Mouse (Mus musculus) limb, embryonic 11.5 days (tissue): ENCODE measurements around the gene Slc7a6. TPM values are rescaled to one million over a fixed set of nuclear protein-coding genes. Genes with fewer than 3 reads are reported as not detected.
A peak's percentile ranks its signal among the peaks of the same experiment; 100 is the strongest.

Experiments
- ATAC-seq: fragments of 200-750 bp; cut with Nextera tagmentation; 2 replicates; pipeline ENCODE4 v1.8.0; 2017; ENCODE audit warnings: low read depth; ENCODE audit not compliant: insufficient number of reproducible peaks, low FRiP score, low TSS enrichment
- DNase-seq: peaks from one replicate; pipeline ENCODE4 v3.0.0-alpha.2; 2015; ENCODE audit warnings: low spot score
- H3K27ac ChIP-seq: fragments of 300-500 bp; sonication (generic); replicated peaks from 2 replicates; pipeline ENCODE4 v1.5.1; 2014; ENCODE audit warnings: low read depth, mild to moderate bottlenecking, low read length
- H3K27me3 ChIP-seq: fragments of 300-500 bp; sonication (generic); 2 replicates; pipeline ENCODE4 v1.6.1; 2014; ENCODE audit warnings: mild to moderate bottlenecking, low read length, mixed read lengths; ENCODE audit not compliant: control insufficient read depth, insufficient read depth
- H3K36me3 ChIP-seq: fragments of 300-500 bp; sonication (generic); 2 replicates; pipeline ENCODE4 v1.6.1; 2014; ENCODE audit warnings: mild to moderate bottlenecking, low read length, moderate library complexity, mixed read lengths; ENCODE audit not compliant: control insufficient read depth, insufficient read depth
- H3K4me1 ChIP-seq: fragments of 300-500 bp; sonication (generic); 2 replicates; pipeline ENCODE4 v1.6.1; 2014; ENCODE audit warnings: low read length, mixed read lengths; ENCODE audit not compliant: control insufficient read depth, insufficient read depth
- H3K4me2 ChIP-seq: fragments of 300-500 bp; sonication (generic); 2 replicates; pipeline ENCODE4 v1.6.1; 2014; ENCODE audit warnings: low read depth, mild to moderate bottlenecking, moderate library complexity; ENCODE audit not compliant: severe bottlenecking
- H3K4me3 ChIP-seq: fragments of 300-500 bp; sonication (generic); 2 replicates; pipeline ENCODE4 v1.5.1; 2014; ENCODE audit warnings: low read depth, low read length
- H3K9ac ChIP-seq: fragments of 300-500 bp; sonication (generic); 2 replicates; pipeline ENCODE4 v1.6.1; 2014; ENCODE audit warnings: mild to moderate bottlenecking, low read length
- H3K9me3 ChIP-seq: fragments of 300-500 bp; sonication (generic); 2 replicates; pipeline ENCODE4 v1.6.1; 2016; ENCODE audit warnings: low read length; ENCODE audit not compliant: control insufficient read depth
- WGBS: fragments of 180-500 bp; shearing (Covaris S2); extraction: QIAGEN DNeasy Blood & Tissue Kit; methylation state at CpG from one replicate; pipeline ENCODE4 v1.1.7; 2014; 5-methylcytosine and 5-hydroxymethylcytosine counted together
- polyA plus RNA-seq: library from polyadenylated mRNA; unstranded; fragments of >200 nt; fragmentation: Nextera tagmentation; extraction: Ambion mirVana; gene quantifications from 2 replicates; pipeline ENCODE4 v1.2.1, GENCODE M21; 2014

Slc7a6 gene
- polyA plus RNA-seq, 1 experiment from 2014 or later: 107 TPM

DNA sequence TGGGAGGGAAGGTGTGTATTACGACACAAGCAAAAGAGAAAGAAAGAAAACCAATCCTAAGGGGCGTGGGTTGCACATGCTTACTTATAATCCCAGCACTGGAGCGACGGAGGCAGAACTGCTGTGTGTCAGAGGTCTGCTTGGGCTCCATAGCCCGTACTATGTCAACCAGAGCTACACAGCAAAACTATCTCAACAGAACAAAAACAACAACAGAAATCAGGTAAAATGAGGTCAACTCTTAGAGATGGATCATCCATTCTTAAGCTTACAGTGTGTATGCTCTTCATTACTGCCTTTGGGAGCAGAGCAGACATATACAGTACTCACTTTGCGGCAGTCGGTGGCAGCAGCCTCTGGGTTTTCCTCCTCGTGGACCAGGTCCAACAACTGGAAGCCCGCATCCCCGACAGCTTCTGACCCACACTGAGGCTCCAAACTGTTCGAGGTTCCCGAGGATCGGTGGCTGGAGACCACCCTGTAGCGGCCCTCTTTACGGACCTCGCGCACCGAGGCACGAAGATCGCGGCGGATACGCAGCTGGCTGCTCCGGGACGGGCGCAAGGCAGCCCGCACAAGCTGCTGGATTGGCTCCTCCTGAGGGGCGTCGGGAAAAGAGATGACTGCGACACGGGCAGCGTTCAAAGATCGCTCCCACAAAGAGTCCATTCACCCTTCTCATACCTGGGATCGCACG lies 41.5 kb downstream of the Slc7a6 start:
- H3K4me2 ChIP-seq: peak overlapping the region; percentile 76
- peak; percentile 67 for ATAC-seq
- peak overlapping the region; percentile 81 for H3K27ac ChIP-seq
- H3K36me3 ChIP-seq: peaks cover 13% of the 10 kb centered on the region
- WGBS: 2% methylated on average over 35 of the region's 35 CpGs
- H3K4me1 ChIP-seq: peaks cover 10% of the 10 kb centered on the region; the same call in 1 of the 2 replicates
- H3K4me3 ChIP-seq: peak overlapping the region; percentile 89
- peak; percentile 35 for DNase-seq
- H3K9me3 ChIP-seq: no peaks in the 10 kb centered on the region
- H3K9ac ChIP-seq: peak overlapping the region; percentile 91
- no peaks in the 10 kb centered on the region for H3K27me3 ChIP-seq

DNA sequence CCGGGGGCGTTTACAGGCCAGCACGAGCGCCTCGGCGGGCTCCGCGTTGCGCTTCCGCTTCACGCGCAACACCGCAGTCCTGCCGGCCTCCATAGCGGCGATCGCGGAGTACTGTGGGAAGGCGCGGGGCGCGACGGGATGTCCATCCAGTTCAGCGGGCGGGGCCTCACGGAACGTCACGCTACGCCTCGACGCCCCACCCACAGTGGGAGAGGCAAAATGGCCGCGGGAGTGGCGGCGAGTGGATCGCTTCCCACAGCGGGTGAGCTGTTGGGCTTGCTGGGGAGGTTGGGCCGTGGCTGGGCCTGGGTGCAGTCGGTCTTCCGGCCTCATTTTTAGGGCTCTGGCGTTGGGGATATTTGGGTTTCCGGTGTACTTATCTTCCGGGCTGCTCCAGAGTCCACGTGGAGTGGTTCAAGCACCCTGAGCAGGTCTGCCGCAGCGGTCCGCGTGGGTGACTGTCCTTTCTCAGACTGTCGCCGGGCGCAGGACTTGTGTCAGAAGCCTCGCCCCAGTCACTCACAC lies 42.2 kb downstream of the Slc7a6 start, which contains the start of the genes Slc7a6os and Prmt7:
TSS of gene Slc7a6os (minus strand) at position 115 of the 525 bp plus-strand sequence.
TSS of gene Prmt7 (plus strand) at position 116 of the 525 bp plus-strand sequence.
- Histone ChIP-seq H3K27me3 (no peaks in the 10 kb centered on the region), H3K9ac (peak within 1 kb of the TSS; percentile 91), H3K36me3 (peaks cover 13% of the 10 kb centered on the region), H3K4me2 (peak within 1 kb of the TSS; percentile 76), H3K27ac (peak within 1 kb of the TSS; percentile 81), H3K4me3 (peak within 1 kb of the TSS; percentile 89), H3K9me3 (no peaks in the 10 kb centered on the region), H3K4me1 (peaks cover 10% of the 10 kb centered on the region; the same call in 1 of the 2 replicates)
- WGBS: under 1% methylated on average over 52 of the region's 52 CpGs
- DNase-seq (peak; percentile 95), ATAC-seq (peak; percentile 97)

DNA sequence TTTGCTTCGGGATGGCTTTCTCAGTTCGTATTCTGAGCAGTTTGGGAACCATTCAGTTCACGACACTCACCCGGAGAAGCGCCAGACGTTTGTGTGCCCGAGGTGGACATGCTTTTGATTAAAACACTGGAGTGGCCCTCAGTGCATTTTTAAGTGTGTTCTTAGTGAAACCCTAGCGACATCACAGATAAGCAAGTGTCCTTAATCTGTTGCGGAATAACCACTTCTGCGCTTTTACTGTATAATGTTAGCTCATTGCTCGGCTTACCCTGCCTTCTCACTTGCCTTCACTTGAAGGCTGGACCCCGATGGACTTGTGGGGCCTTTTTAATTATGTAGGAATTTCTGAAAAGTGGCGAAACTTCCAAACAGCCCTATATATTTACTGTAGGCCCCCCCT lies 42.8 kb downstream of the Slc7a6 start:
- peaks cover 12% of the 10 kb centered on the region for H3K36me3 ChIP-seq
- WGBS: 8% methylated on average over 13 of the region's 13 CpGs

DNA sequence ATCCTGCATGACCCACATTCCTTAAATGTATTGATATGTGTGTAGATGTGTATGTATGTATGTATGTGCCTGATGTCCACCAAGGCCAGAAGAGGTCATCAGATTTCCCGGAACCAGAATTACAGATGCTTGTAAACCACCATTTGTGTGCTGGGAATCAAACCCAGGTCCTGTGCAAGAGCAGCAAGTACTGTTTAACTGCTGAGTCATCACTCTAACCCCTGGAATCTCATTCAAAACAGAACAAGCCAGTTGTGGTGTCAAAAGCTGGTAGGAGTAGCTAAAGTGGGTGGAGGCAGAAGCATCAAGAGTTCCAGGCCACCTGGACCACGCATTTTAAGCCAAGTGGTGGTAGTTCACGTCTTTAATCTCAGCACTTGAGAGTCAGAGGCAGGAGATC lies 45.3 kb downstream of the Slc7a6 start:
- Histone ChIP-seq H3K4me2 (no peak overlapping the region), H3K9ac (no peak overlapping the region), H3K4me3 (no peak overlapping the region), H3K36me3 (peaks cover 10% of the 10 kb centered on the region), H3K9me3 (no peaks in the 10 kb centered on the region), H3K27ac (no peak overlapping the region), H3K27me3 (no peaks in the 10 kb centered on the region), H3K4me1 (peaks cover 10% of the 10 kb centered on the region; the same call in 1 of the 2 replicates)
- no peak for ATAC-seq
- no peak for DNase-seq
- 89% methylated on average over 3 of the region's 3 CpGs for WGBS

More for the DNA sequence above, 42.8 kb downstream of the Slc7a6 start:
- Histone ChIP-seq H3K4me3 (peak overlapping the region; percentile 89), H3K4me2 (peak overlapping the region; percentile 76), H3K27ac (peak overlapping the region; percentile 81), H3K9ac (peak overlapping the region; percentile 91), H3K9me3 (no peaks in the 10 kb centered on the region), H3K4me1 (peaks cover 10% of the 10 kb centered on the region; the same call in 1 of the 2 replicates), H3K27me3 (no peaks in the 10 kb centered on the region)
- DNase-seq (no peak), ATAC-seq (no peak)

DNA sequence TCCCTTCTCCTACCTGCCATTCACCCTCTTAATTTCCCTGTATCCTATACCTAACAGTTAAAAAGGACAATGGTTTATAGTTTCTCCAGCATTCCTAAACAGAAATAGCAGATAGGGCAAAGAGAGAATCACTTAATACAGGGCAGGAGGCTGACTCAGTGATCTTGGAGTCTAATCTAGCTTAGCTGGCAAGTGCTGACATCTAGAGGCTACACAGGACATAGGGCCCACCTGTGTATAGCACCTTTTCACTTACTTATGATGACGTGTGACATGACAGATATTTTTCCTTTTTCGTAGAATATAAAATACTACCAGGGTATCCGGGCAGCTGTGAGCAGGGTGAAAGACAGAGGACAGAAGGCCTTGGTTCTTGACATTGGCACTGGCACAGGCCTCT lies 51.0 kb downstream of the Slc7a6 start:
- no peak for DNase-seq
- Histone ChIP-seq H3K4me3 (no peak overlapping the region), H3K27ac (no peak overlapping the region), H3K4me2 (no peak overlapping the region), H3K36me3 (peaks cover 16% of the 10 kb centered on the region; the same call in 1 of the 2 replicates), H3K4me1 (no peaks in the 10 kb centered on the region), H3K27me3 (no peaks in the 10 kb centered on the region), H3K9me3 (no peaks in the 10 kb centered on the region), H3K9ac (no peak overlapping the region)
- WGBS: 90% methylated on average over 3 of the region's 3 CpGs
- no peak for ATAC-seq

DNA sequence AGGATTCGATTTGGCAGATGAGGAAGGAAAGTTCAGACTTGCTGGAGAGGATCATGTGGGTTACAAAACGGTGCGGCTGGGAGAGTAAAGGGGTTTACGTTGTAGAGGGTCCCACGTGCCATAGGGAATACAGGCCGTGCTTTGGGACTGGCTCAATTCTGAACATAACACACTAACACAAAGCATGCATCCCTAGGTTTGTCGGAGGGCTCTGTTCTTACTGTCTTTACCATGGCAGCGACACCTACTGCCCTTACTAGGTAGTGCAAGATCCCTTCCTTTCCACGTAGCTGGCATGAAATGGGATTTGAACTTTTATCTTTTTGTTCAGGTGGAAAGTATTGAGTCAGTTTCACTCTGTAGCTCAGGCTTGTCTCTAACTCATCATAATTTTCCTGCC lies 57.9 kb downstream of the Slc7a6 start:
- DNase-seq (peak; percentile 78), ATAC-seq (no peak)
- Histone ChIP-seq H3K36me3 (peaks cover 8% of the 10 kb centered on the region), H3K9ac (no peak overlapping the region), H3K4me3 (no peak overlapping the region), H3K9me3 (no peaks in the 10 kb centered on the region), H3K4me1 (no peaks in the 10 kb centered on the region), H3K27me3 (no peaks in the 10 kb centered on the region), H3K4me2 (no peak overlapping the region), H3K27ac (no peak overlapping the region)
- WGBS: 50% methylated on average over 9 of the region's 9 CpGs

DNA sequence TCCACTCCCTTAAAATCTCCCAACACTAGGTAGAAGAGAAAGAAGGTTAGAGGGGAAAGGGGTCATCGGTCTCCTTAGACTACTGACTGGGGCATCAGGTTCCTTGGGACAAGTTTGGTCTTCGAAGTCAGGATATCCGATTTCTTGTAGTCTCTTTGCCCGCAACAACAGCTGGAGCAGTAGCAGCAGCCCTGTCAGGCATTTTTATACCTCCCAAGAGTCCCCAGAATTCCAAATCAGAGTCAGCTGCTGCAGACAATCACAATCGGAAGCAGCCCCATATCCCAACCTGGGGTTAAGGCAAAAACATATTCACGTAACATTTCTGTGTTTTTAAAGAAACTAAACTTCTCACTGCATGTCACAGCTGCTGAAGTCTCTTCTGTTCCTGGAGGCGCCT lies 62.9 kb downstream of the Slc7a6 start:
- ATAC-seq (no peak), DNase-seq (no peak)

DNA sequence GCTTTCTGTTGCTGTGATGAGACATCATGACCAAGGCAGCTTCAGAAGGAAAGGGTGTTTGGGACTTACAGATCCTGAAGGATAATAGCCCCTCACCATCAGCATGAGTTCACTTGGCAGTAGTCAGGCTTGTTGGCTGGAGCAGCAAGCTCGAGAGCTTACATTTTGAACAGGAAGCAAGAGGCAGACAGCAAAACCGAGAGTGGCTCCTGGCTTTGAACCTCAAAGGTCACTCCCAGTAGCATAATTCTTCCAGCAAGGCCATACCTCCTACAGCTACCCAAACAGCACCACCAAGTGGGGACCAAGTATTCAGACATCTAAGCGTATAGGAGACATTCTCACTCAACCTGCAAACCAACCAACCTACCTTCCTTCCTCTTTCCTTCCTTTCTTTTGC lies 64.1 kb downstream of the Slc7a6 start:
- ATAC-seq: no peak

More for the DNA sequence above, 62.9 kb downstream of the Slc7a6 start:
- Histone ChIP-seq H3K27me3 (no peaks in the 10 kb centered on the region), H3K27ac (no peak overlapping the region), H3K9ac (no peak overlapping the region), H3K36me3 (peaks cover 7% of the 10 kb centered on the region; the same call in 1 of the 2 replicates), H3K4me3 (no peak overlapping the region), H3K4me2 (no peak overlapping the region), H3K4me1 (no peaks in the 10 kb centered on the region), H3K9me3 (no peaks in the 10 kb centered on the region)
- 84% methylated on average over 7 of the region's 7 CpGs for WGBS

More for the DNA sequence above, 64.1 kb downstream of the Slc7a6 start:
- H3K9ac ChIP-seq: no peak overlapping the region
- 73% methylated on average over 3 of the region's 3 CpGs for whole genome bisulfite sequencing
- no peaks in the 10 kb centered on the region for H3K9me3 ChIP-seq
- DNase-seq: no peak
- no peaks in the 10 kb centered on the region for H3K27me3 ChIP-seq
- no peak overlapping the region for H3K4me3 ChIP-seq
- no peak overlapping the region for H3K4me2 ChIP-seq
- H3K36me3 ChIP-seq: peaks cover 7% of the 10 kb centered on the region; the same call in 1 of the 2 replicates
- no peaks in the 10 kb centered on the region for H3K4me1 ChIP-seq
- H3K27ac ChIP-seq: no peak overlapping the region
